Mouse (Mus musculus) embryonic fibroblast, embryonic 13.5 days (primary cell): ENCODE measurements around the gene Olfr105-ps. TPM values are rescaled to one million over a fixed set of nuclear protein-coding genes. Genes with fewer than 3 reads are reported as not detected.

ENCODE experiments used
- H3K27ac ChIP-seq: 2 replicates; pipeline ENCODE4 v1.5.1; 2012; ENCODE audit warnings: low read length, control low read depth, inconsistent platforms; ENCODE audit not compliant: insufficient read depth
- H3K4me1 ChIP-seq: 2 replicates; pipeline ENCODE4 v1.6.1; 2011; ENCODE audit warnings: low read length; ENCODE audit not compliant: control insufficient read depth, insufficient read depth
- H3K4me3 ChIP-seq: 2 replicates; pipeline ENCODE4 v1.5.1; 2011; ENCODE audit warnings: mild to moderate bottlenecking, control low read depth, low read length; ENCODE audit not compliant: insufficient read depth
- CTCF ChIP-seq: IDR thresholded peaks from 2 replicates; pipeline ENCODE4 v1.5.1; 2011; ENCODE audit warnings: mild to moderate bottlenecking, control low read depth, low read length, moderate library complexity, borderline replicate concordance; ENCODE audit not compliant: insufficient read depth
- POLR2A ChIP-seq: IDR thresholded peaks from 2 replicates; pipeline ENCODE4 v1.6.1; 2011; ENCODE audit warnings: low read depth, mild to moderate bottlenecking, control low read depth, low read length, moderate library complexity
- polyA plus RNA-seq: library from polyadenylated mRNA; stranded (reverse); fragments of >200 nt; gene quantifications from 2 replicates; pipeline ENCODE4 v1.2.4, GENCODE M21; 2011; ENCODE audit warnings: low read depth; ENCODE audit not compliant: missing spikeins, insufficient read length

The Olfr105-ps gene
- not detected in 2 replicates for polyA plus RNA-seq

DNA sequence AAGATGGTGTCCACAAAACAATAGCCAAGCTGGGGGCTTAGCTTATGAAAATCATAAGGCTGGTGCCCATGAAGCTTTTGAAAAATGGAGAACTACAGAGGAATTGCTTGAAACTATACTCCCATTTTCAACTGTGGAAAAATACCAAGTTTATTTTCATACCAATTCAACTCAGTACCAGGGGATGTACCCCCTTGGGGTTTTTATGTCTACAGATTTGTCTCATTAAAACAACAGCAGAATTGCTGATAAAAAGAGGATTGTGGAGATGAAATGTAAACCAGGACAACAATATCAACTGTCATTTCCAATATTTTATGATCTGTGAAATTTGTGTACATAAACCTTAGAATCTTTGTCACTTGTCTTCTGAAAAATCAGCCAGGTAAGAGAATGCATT, at the start of gene Olfr105-ps:
Gene Olfr105-ps (plus strand): TSS at position 301 of the 400 bp plus-strand sequence.
- Histone ChIP-seq H3K4me1 (no peaks in the 10 kb centered on the region), H3K27ac (no peak within 1 kb of the TSS)
- TF ChIP-seq CTCF (no peak), POLR2A (no peak)

DNA sequence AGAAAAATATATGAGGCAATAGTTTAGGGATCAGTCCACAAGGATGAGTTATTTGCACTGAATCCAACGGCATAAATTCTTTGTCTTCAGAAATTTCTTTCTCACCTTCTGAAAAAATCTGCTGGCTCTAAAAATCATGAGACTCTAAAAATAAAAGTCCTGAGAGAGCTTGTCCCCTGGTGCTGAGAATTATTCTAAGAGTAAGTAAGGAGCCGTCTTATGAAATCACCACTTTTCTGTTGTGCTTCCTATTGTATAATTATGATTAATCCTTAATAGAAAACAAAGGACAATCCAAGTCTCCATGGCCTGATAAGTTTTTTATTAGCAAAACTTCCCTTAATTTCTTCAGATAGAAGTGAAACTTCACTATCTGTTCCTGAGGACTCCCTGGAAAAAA, 39.2 kb upstream of the Olfr105-ps start, which contains the start of gene Olfr103:
Gene Olfr103 (minus strand): TSS at position 101 of the 400 bp plus-strand sequence.
- Histone ChIP-seq H3K4me3 (no peak within 1 kb of the TSS), H3K4me1 (no peaks in the 10 kb centered on the region), H3K27ac (no peak within 1 kb of the TSS)
- TF ChIP-seq POLR2A (no peak), CTCF (no peak)

More for the DNA sequence above, at the start of gene Olfr105-ps:
- H3K4me3 ChIP-seq: no peak within 1 kb of the TSS

DNA sequence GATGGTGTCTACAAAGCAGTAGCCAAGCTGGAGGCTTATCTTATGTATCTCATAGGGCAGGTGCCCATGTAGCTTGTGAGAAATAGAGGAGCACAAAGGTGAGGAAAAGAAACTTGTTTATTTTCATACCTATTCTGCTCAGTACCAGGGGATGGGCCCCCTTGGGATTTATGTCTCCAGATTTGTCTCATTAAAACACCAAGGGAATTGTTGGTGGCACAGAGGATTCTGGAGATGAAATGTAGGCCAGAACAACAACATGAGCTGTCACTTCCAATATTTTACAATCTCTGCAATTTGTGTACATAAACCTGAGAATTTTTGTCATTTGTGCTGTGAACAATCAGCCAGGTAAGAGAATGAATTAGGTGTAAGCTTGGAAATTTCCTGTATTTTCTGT, 19.6 kb upstream of the Olfr105-ps start, which contains the start of gene Olfr104-ps:
Gene Olfr104-ps (plus strand): TSS at position 301 of the 400 bp plus-strand sequence.
- Histone ChIP-seq H3K27ac (no peak within 1 kb of the TSS), H3K4me1 (no peaks in the 10 kb centered on the region), H3K4me3 (no peak within 1 kb of the TSS)
- TF ChIP-seq CTCF (no peak), POLR2A (no peak)

DNA sequence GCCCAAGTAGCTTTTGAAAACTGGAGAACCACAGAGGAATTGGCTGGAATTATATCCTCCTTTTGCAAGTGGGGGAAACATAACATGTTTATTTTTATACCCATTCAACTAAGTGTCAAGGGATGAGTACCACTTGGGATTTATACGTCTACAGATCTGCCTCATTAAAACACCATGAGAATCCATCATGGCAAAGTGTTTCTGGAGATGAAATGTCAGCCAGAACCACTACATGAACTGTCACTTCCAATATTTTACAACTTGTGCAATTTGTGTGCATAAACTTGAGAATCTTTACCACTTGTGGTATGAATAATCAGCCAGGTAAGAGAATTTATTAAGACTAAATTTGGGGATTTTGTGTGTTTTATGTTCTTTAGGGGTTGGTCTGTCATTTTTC, 11.3 kb downstream of the Olfr105-ps start, which contains the start of gene Olfr106-ps:
Gene Olfr106-ps (plus strand): TSS at position 301 of the 400 bp plus-strand sequence.
- H3K27ac ChIP-seq: no peak within 1 kb of the TSS
- H3K4me3 ChIP-seq: no peak within 1 kb of the TSS
- TF ChIP-seq POLR2A (no peak), CTCF (no peak)
- H3K4me1 ChIP-seq: no peaks in the 10 kb centered on the region

DNA sequence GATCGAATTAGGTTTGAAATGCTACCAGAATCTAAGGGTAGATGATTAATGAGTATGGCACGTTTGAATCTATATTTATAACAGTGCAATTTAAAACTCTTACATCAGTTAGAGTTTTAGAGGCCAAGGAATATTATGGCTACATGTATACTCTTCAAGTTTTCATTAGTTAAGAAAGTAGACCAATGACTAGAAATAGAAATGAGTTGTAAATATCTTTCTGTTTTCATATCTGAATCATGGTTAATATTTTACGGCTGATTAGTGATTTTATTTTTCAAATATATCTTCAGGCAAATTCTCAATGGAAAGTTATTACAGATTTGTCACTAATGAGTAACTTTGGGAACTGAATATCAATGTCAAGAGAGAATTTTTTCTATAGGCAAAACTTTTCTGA, 20.1 kb downstream of the Olfr105-ps start, which contains the start of gene Olfr107:
Gene Olfr107 (plus strand): TSS at position 301 of the 400 bp plus-strand sequence.
- no peak within 1 kb of the TSS for H3K27ac ChIP-seq
- H3K4me3 ChIP-seq: no peak within 1 kb of the TSS
- TF ChIP-seq POLR2A (no peak), CTCF (no peak)
- H3K4me1 ChIP-seq: no peaks in the 10 kb centered on the region

DNA sequence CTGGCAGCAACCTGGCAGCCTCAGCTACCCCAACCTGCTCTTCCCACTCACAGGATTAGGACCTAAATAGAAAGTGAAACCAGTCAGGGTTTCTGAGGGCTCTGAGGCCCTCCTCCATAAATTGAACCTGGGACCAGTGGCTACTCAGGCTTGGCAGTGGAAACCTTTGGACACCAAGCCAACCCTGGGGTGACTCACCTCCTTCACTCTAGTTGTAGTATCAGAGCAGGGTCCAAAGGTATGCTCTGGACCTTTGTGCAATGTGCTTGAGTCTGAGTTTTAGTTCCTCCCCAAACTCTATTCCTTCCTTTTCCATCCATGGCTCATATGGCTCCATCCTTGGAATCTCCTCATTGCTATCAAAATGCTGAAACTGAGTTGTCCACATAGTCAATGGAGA, 34.5 kb downstream of the Olfr105-ps start:
- no peaks in the 10 kb centered on the region for H3K4me1 ChIP-seq
- H3K4me3 ChIP-seq: no peak overlapping the region
- H3K27ac ChIP-seq: no peak overlapping the region
- no peak for TF ChIP-seq CTCF
- TF ChIP-seq POLR2A: no peak

Other genes with a start within 250 kb of the Olfr105-ps start
- not detected in 2 replicates for gene Olfr93, start 217.5 kb upstream of the Olfr105-ps start, polyA plus RNA-seq
- gene Ubd, start 185.1 kb upstream of the Olfr105-ps start, polyA plus RNA-seq: not detected in 2 replicates
- gene Olfr94, start 178.0 kb upstream of the Olfr105-ps start, polyA plus RNA-seq: not detected in 2 replicates
- not detected in 2 replicates for gene Olfr95, start 165.9 kb upstream of the Olfr105-ps start, polyA plus RNA-seq
- not detected in 2 replicates for gene Olfr96, start 158.9 kb upstream of the Olfr105-ps start, polyA plus RNA-seq
- gene Olfr97, start 141.7 kb upstream of the Olfr105-ps start, polyA plus RNA-seq: not detected in 2 replicates
- not detected in 2 replicates for gene Olfr98, start 115.3 kb upstream of the Olfr105-ps start, polyA plus RNA-seq
- gene H2-M3, start 108.8 kb upstream of the Olfr105-ps start, polyA plus RNA-seq: 5.3 and 5.7 TPM in 2 replicates
- not detected in 2 replicates for gene Olfr99, start 95.6 kb upstream of the Olfr105-ps start, polyA plus RNA-seq
- gene Olfr101, start 74.7 kb upstream of the Olfr105-ps start, polyA plus RNA-seq: not detected in 2 replicates
- gene Olfr102, start 62.0 kb upstream of the Olfr105-ps start, polyA plus RNA-seq: not detected in 2 replicates
- gene Olfr103, start 39.3 kb upstream of the Olfr105-ps start, polyA plus RNA-seq: not detected in 2 replicates
- not detected in 2 replicates for gene Olfr104-ps, start 19.5 kb upstream of the Olfr105-ps start, polyA plus RNA-seq
- gene Olfr106-ps, start 11.4 kb downstream of the Olfr105-ps start, polyA plus RNA-seq: not detected in 2 replicates
- gene Olfr107, start 20.2 kb downstream of the Olfr105-ps start, polyA plus RNA-seq: not detected in 2 replicates
- gene Olfr108, start 66.4 kb downstream of the Olfr105-ps start, polyA plus RNA-seq: not detected in 2 replicates
- gene Olfr109, start 79.9 kb downstream of the Olfr105-ps start, polyA plus RNA-seq: not detected in 2 replicates
- gene H2-M2, start 104.5 kb downstream of the Olfr105-ps start, polyA plus RNA-seq: not detected in 2 replicates
- gene Olfr110, start 113.4 kb downstream of the Olfr105-ps start, polyA plus RNA-seq: not detected in 2 replicates
- not detected in 2 replicates for gene Olfr111, start 129.0 kb downstream of the Olfr105-ps start, polyA plus RNA-seq
- gene Olfr112, start 190.4 kb downstream of the Olfr105-ps start, polyA plus RNA-seq: not detected in 2 replicates
- gene Olfr113, start 198.6 kb downstream of the Olfr105-ps start, polyA plus RNA-seq: not detected in 2 replicates
- not detected in 2 replicates for gene Olfr114, start 213.7 kb downstream of the Olfr105-ps start, polyA plus RNA-seq
- gene Olfr115, start 248.1 kb downstream of the Olfr105-ps start, polyA plus RNA-seq: not detected in 2 replicates
- not detected in 2 replicates for gene Olfr116, start 248.2 kb downstream of the Olfr105-ps start, polyA plus RNA-seq